12 mouse cellular contexts compared by ENCODE assay signal in the genomic region with DNA sequence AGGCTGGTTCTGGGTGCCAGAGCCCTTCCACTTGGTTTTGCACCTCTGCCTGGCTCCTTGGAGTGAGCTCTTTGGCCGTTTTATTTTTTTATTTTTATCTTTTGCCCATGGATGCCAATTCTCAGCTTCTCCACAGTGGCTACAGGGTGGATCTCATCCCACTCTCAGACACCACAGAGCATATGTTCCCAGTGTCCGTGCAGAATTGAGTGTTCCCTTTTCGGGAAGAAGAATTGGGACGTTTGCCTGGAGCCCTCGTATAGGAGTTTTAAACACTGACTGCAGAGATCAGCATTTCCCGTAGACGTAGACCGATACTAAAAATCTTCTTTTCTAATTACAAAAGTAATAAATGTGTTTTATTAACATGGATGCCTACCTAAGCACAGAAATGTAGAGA.
"Had no signal": no experiment of that assay in that cellular context is flagged by ENCODE, and none has a peak within 500 bp of the region (broad histone marks: within the 10 kb centered on the region; RNA-seq: fewer than 3 reads in every experiment).

No protein-coding gene starts in this region.

- H3K4me1 ChIP-seq: midbrain, embryonic 13.5 days; neural tube, embryonic 15.5 days; stomach, embryonic 15.5 days had no signal

- H3K27me3 ChIP-seq: intestine, embryonic 15.5 days; limb, embryonic 12.5 days; midbrain, embryonic 13.5 days; neural tube, embryonic 15.5 days; stomach, embryonic 15.5 days had no signal

- H3K4me3 ChIP-seq: intestine, embryonic 15.5 days; limb, embryonic 12.5 days; midbrain, embryonic 13.5 days; neural tube, embryonic 15.5 days; stomach, embryonic 15.5 days had no signal

- H3K9me3 ChIP-seq: intestine, embryonic 15.5 days; midbrain, embryonic 13.5 days; neural tube, embryonic 15.5 days; stomach, embryonic 15.5 days had no signal

- DNase-seq: kidney, adult 18-20 months; kidney, postnatal 10 days; kidney, postnatal 4 days; lung, adult 18-20 months; lung, postnatal 36 days; spleen, adult 18-20 months; thymus, postnatal 36 days had no signal

- H3K36me3 ChIP-seq: intestine, embryonic 15.5 days; limb, embryonic 12.5 days; midbrain, embryonic 13.5 days; neural tube, embryonic 15.5 days; stomach, embryonic 15.5 days had no signal
